Mouse (Mus musculus) heart, postnatal 0 days (tissue): Measurements from ENCODE around the gene Insl5. TPM values are rescaled to one million over a fixed set of nuclear protein-coding genes. Genes with fewer than 3 reads are reported as not detected.

Experiments used
- ATAC-seq: fragments of 200-750 bp; cut with Nextera tagmentation; 2 replicates; pipeline ENCODE4 v1.8.0; 2017; ENCODE audit warnings: low read depth, moderate number of reproducible peaks, moderate library complexity; ENCODE audit not compliant: insufficient read depth
- DNase-seq: peaks from one replicate; pipeline ENCODE4 v3.0.0-alpha.2; 2016; ENCODE audit warnings: low spot score
- H3K27ac ChIP-seq: fragments of 300-500 bp; sonication (generic); 2 replicates; pipeline ENCODE4 v1.5.1; 2014; ENCODE audit warnings: low read depth, mild to moderate bottlenecking
- H3K27me3 ChIP-seq: fragments of 300-500 bp; sonication (generic); 2 replicates; pipeline ENCODE4 v1.6.1; 2014; ENCODE audit warnings: low read length, mixed read lengths; ENCODE audit not compliant: control insufficient read depth, insufficient read depth
- H3K36me3 ChIP-seq: fragments of 300-500 bp; sonication (generic); replicated peaks from 2 replicates; pipeline ENCODE4 v1.6.1; 2014; ENCODE audit warnings: low read length, mixed read lengths; ENCODE audit not compliant: control insufficient read depth, insufficient read depth
- H3K4me1 ChIP-seq: fragments of 300-500 bp; sonication (generic); 2 replicates; pipeline ENCODE4 v1.6.1; 2014; ENCODE audit warnings: antibody characterized with exemption; ENCODE audit not compliant: control insufficient read depth, insufficient read depth
- H3K4me2 ChIP-seq: fragments of 300-500 bp; sonication (generic); 2 replicates; pipeline ENCODE4 v1.6.1; 2014; ENCODE audit warnings: low read depth, mild to moderate bottlenecking, low read length, moderate library complexity
- H3K4me3 ChIP-seq: fragments of 300-500 bp; sonication (generic); 2 replicates; pipeline ENCODE4 v1.5.1; 2014; ENCODE audit warnings: low read depth, low read length
- H3K9ac ChIP-seq: fragments of 300-500 bp; sonication (generic); replicated peaks from 2 replicates; pipeline ENCODE4 v1.6.1; 2014; ENCODE audit warnings: low read depth, low read length, mixed read lengths
- H3K9me3 ChIP-seq: fragments of 300-500 bp; sonication (generic); replicated peaks from 2 replicates; pipeline ENCODE4 v1.6.1; 2016; ENCODE audit warnings: low read length; ENCODE audit not compliant: control insufficient read depth
- CTCF ChIP-seq: IDR thresholded peaks from 2 replicates; pipeline ENCODE4 v1.5.1; 2016; ENCODE audit warnings: antibody characterized with exemption, control low read depth, low read depth
- EP300 ChIP-seq: IDR thresholded peaks from 2 replicates; pipeline ENCODE4 v1.6.1; 2016; ENCODE audit warnings: antibody characterized with exemption, low read depth
- WGBS: fragments of 180-500 bp; shearing (Covaris S2); extraction: QIAGEN DNeasy Blood & Tissue Kit; methylation state at CpG from one replicate; pipeline ENCODE4 v1.1.7; 2014; 5-methylcytosine and 5-hydroxymethylcytosine counted together
- polyA plus RNA-seq: library from polyadenylated mRNA; unstranded; fragments of >200 nt; fragmentation: Nextera tagmentation; extraction: Ambion mirVana; gene quantifications from 2 replicates; pipeline ENCODE4 v1.2.1, GENCODE M21; 2015
- total RNA-seq: library from RNA; depleted of rRNA; stranded (reverse); fragments of >200 nt; gene quantifications from 2 replicates; pipeline ENCODE4 v1.2.3, GENCODE M21; 2014; ENCODE audit warnings: low replicate concordance

The Insl5 gene
- total and polyA plus RNA-seq, 2 experiments from 2014 or later, result not detected

- ATAC-seq, result no peak
- H3K27me3 ChIP-seq, result no peaks in the 10 kb centered on the region
- H3K4me3 ChIP-seq, result no peak overlapping the region
- TF ChIP-seq CTCF, result no peak
- no peak for TF ChIP-seq EP300
- no peak overlapping the region for H3K27ac ChIP-seq
- no peaks in the 10 kb centered on the region for H3K4me1 ChIP-seq
- no peaks in the 10 kb centered on the region for H3K36me3 ChIP-seq
- H3K4me2 ChIP-seq, result no peak overlapping the region
- H3K9me3 ChIP-seq, result no peaks in the 10 kb centered on the region
- no peak for DNase-seq
- 65% methylated on average over 5 of the region's 5 CpGs for WGBS
- no peak overlapping the region for H3K9ac ChIP-seq
These were observed 30.3 kb upstream of the Insl5 start for GRCm38 (mm10) chr4:103056909-103057308.

- Histone ChIP-seq H3K27ac (no peak overlapping the region), H3K4me3 (no peak overlapping the region)
These were observed 21.4 kb upstream of the Insl5 start for GRCm38 (mm10) chr4:103048046-103048445.

GRCm38 (mm10) chr4:103042997-103043396 is 16.4 kb upstream of the Insl5 start:
- no peak for TF ChIP-seq CTCF
- TF ChIP-seq EP300, result no peak
- ATAC-seq, result no peak

More at GRCm38 (mm10) chr4:103048046-103048445, 21.4 kb upstream of the Insl5 start:
- ATAC-seq (no peak), DNase-seq (no peak)
- 79% methylated on average over 11 of the region's 11 CpGs for WGBS
- Histone ChIP-seq H3K27me3 (no peaks in the 10 kb centered on the region), H3K9ac (no peak overlapping the region), H3K4me2 (no peak overlapping the region), H3K4me1 (no peaks in the 10 kb centered on the region), H3K36me3 (no peaks in the 10 kb centered on the region), H3K9me3 (no peaks in the 10 kb centered on the region)
- TF ChIP-seq CTCF (no peak), EP300 (no peak)

GRCm38 (mm10) chr4:103039838-103040191 is 13.2 kb upstream of the Insl5 start:
- no peak for ATAC-seq
- no peak overlapping the region for H3K4me2 ChIP-seq
- no peak overlapping the region for H3K4me3 ChIP-seq
- H3K9me3 ChIP-seq, result no peaks in the 10 kb centered on the region
- H3K36me3 ChIP-seq, result no peaks in the 10 kb centered on the region
- H3K27me3 ChIP-seq, result no peaks in the 10 kb centered on the region
- TF ChIP-seq EP300 (no peak), CTCF (no peak)
- H3K27ac ChIP-seq, result no peak overlapping the region
- H3K9ac ChIP-seq, result no peak overlapping the region
- DNase-seq, result no peak
- WGBS, result 40% methylated on average over 5 of the region's 5 CpGs
- no peaks in the 10 kb centered on the region for H3K4me1 ChIP-seq

More at GRCm38 (mm10) chr4:103042997-103043396, 16.4 kb upstream of the Insl5 start:
- DNase-seq, result no peak
- Histone ChIP-seq H3K9ac (no peak overlapping the region), H3K27ac (no peak overlapping the region), H3K36me3 (no peaks in the 10 kb centered on the region), H3K27me3 (no peaks in the 10 kb centered on the region), H3K9me3 (no peaks in the 10 kb centered on the region), H3K4me2 (no peak overlapping the region), H3K4me1 (no peaks in the 10 kb centered on the region), H3K4me3 (no peak overlapping the region)
- 90% methylated on average over 11 of the region's 11 CpGs for WGBS

- DNase-seq, result no peak
- no peak for ATAC-seq
- no peaks in the 10 kb centered on the region for H3K36me3 ChIP-seq
- no peak overlapping the region for H3K9ac ChIP-seq
- H3K27ac ChIP-seq, result peak overlapping the region; percentile 20; the same call in 1 of the 2 replicates
- H3K4me1 ChIP-seq, result no peaks in the 10 kb centered on the region
- H3K9me3 ChIP-seq, result no peaks in the 10 kb centered on the region
- TF ChIP-seq EP300 (no peak), CTCF (no peak)
- H3K27me3 ChIP-seq, result no peaks in the 10 kb centered on the region
- WGBS, result 74% methylated on average over 14 of the region's 14 CpGs
- H3K4me2 ChIP-seq, result no peak overlapping the region
- no peak overlapping the region for H3K4me3 ChIP-seq
These were observed 12.6 kb upstream of the Insl5 start for GRCm38 (mm10) chr4:103039103-103039837.
